Mouse (Mus musculus): ENCODE data around the gene Pik3r1. TPM values are rescaled to one million over a fixed set of nuclear protein-coding genes. Genes with fewer than 3 reads are reported as not detected.

The Pik3r1 gene
- polyA plus RNA-seq, 3 experiments from 2014 or later, result 78.0 to 94.8 (median 90.1) TPM

GRCm38 (mm10) chr13:101678036-101678435, 90.0 kb downstream of the Pik3r1 start:
- no peak for ATAC-seq

- ATAC-seq, result no peak
Measured at GRCm38 (mm10) chr13:101673876-101674275, 94.1 kb downstream of the Pik3r1 start.

GRCm38 (mm10) chr13:101668859-101669258, 99.2 kb downstream of the Pik3r1 start:
- ATAC-seq, result peak; percentile 96

GRCm38 (mm10) chr13:101664010-101664409, 104.0 kb downstream of the Pik3r1 start:
- ATAC-seq, result peak; percentile 41

GRCm38 (mm10) chr13:101662900-101663299, 105.1 kb downstream of the Pik3r1 start:
- ATAC-seq, result no peak

- no peak for ATAC-seq
Measured at GRCm38 (mm10) chr13:101661567-101661966, 106.5 kb downstream of the Pik3r1 start.

GRCm38 (mm10) chr13:101660187-101660586, 107.8 kb downstream of the Pik3r1 start:
- ATAC-seq, result no peak

- no peak for ATAC-seq
Measured at GRCm38 (mm10) chr13:101652131-101652530, 115.9 kb downstream of the Pik3r1 start.

GRCm38 (mm10) chr13:101641632-101642031, 126.4 kb downstream of the Pik3r1 start:
- ATAC-seq, result no peak

- ATAC-seq, result no peak
Measured at GRCm38 (mm10) chr13:101635837-101636236, 132.2 kb downstream of the Pik3r1 start.

GRCm38 (mm10) chr13:101634420-101634819, 133.6 kb downstream of the Pik3r1 start:
- no peak for ATAC-seq

GRCm38 (mm10) chr13:101633620-101634019, 134.4 kb downstream of the Pik3r1 start:
- ATAC-seq, result no peak

- ATAC-seq, result no peak
Measured at GRCm38 (mm10) chr13:101632771-101633170, 135.2 kb downstream of the Pik3r1 start.

- ATAC-seq, result no peak
Measured at GRCm38 (mm10) chr13:101631561-101631960, 136.5 kb downstream of the Pik3r1 start.
